Mouse (Mus musculus): Measurements from ENCODE around the gene Dct.

DNA sequence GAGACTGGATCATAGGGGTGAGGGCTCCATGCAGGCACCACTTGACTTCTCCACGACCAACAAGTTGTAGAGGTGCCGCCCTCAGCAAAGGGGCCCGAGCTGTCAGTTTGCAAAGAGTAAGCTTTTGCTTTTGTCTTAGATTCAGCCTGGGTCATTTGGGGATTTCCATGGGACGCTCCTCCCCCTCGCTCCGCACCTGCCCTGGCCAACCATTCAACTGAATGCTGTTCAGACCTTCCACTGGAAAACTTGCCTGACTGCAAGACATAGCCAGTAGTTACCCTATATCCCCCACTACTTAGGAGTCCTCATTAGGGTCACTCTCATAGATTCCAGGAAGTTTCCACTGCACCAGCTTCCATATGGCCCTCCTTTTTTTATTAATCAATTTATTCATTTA, 31.8 kb upstream of the Dct start:
- TF ChIP-seq CTCF (IDR thresholded peaks at IDR 0.05; ENCODE audit: extremely low read depth, insufficient read depth, low read length), result no peak
- TF ChIP-seq POLR2A (IDR thresholded peaks at IDR 0.05; ENCODE audit: extremely low read depth, insufficient read depth, low read length), result no peak
